Mouse (Mus musculus) MEL (cell line): ENCODE data around the gene Arhgap21. TPM values are rescaled to one million over a fixed set of nuclear protein-coding genes. Genes with fewer than 3 reads are reported as not detected.

ENCODE experiments used
- DNase-seq: peaks from one replicate; pipeline ENCODE4 v3.0.0; 2011; ENCODE audit warnings: low read depth, low spot score
- H3K27ac ChIP-seq: 2 replicates; pipeline ENCODE4 v1.5.1; 2012; ENCODE audit warnings: low read depth, mild to moderate bottlenecking, control low read depth, low read length, moderate library complexity; ENCODE audit not compliant: control insufficient read depth
- H3K27me3 ChIP-seq, 2 experiments: fragments of 150-350 bp in 1 of 2; sonication (generic) in 1 of 2; 2 replicates each; pipeline ENCODE4 v1.6.1; 2012; ENCODE audit warnings: low read length in 2 of 2, mild to moderate bottlenecking in 2 of 2, improper control_type of control experiment in 1 of 2, moderate library complexity in 1 of 2; ENCODE audit not compliant: insufficient read depth in 2 of 2, control insufficient read depth in 1 of 2
- H3K36me3 ChIP-seq, 2 experiments: 2 replicates each; pipeline ENCODE4 v1.6.1; 2012 to 2014; ENCODE audit warnings: low read length in 2 of 2, improper control_type of control experiment in 1 of 2, inconsistent platforms in 1 of 2, mild to moderate bottlenecking in 1 of 2; ENCODE audit not compliant: insufficient read depth in 2 of 2, control insufficient read depth in 1 of 2
- H3K4me1 ChIP-seq, 2 experiments: fragments of 150-350 bp in 1 of 2; sonication (generic) in 1 of 2; 2 replicates each; pipeline ENCODE4 v1.6.1; 2012; ENCODE audit warnings: low read length in 2 of 2, improper control_type of control experiment in 1 of 2, mild to moderate bottlenecking in 1 of 2; ENCODE audit not compliant: insufficient read depth in 2 of 2, control insufficient read depth in 1 of 2
- H3K4me3 ChIP-seq, 2 experiments: fragments of 150-350 bp in 1 of 2; sonication (generic) in 1 of 2; 2 replicates each; pipeline ENCODE4 v1.5.1; 2012; ENCODE audit warnings: low read depth in 2 of 2, low read length in 2 of 2, mild to moderate bottlenecking in 2 of 2, moderate library complexity in 2 of 2, control low read depth in 1 of 2, improper control_type of control experiment in 1 of 2; ENCODE audit not compliant: control insufficient read depth in 1 of 2, insufficient read depth in 1 of 2
- H3K79me2 ChIP-seq: 2 replicates; pipeline ENCODE4 v1.6.1; 2012; ENCODE audit warnings: mild to moderate bottlenecking, low read length, moderate library complexity; ENCODE audit not compliant: control insufficient read depth, poor library complexity, insufficient read depth
- H3K9ac ChIP-seq: 2 replicates; pipeline ENCODE4 v1.6.1; 2012; ENCODE audit warnings: low read depth, mild to moderate bottlenecking, control low read depth, low read length, moderate library complexity; ENCODE audit not compliant: control insufficient read depth, poor library complexity, severe bottlenecking
- H3K9me3 ChIP-seq: fragments of 150-350 bp; sonication (generic); replicated peaks from 2 replicates; pipeline ENCODE4 v1.6.1; 2012; ENCODE audit warnings: mild to moderate bottlenecking, low read length, improper control_type of control experiment, moderate library complexity; ENCODE audit not compliant: insufficient read depth
- BHLHE40 ChIP-seq: IDR thresholded peaks from 2 replicates; pipeline ENCODE4 v1.6.1; 2012; ENCODE audit warnings: low read depth, mild to moderate bottlenecking, inconsistent platforms, low read length, improper control_type of control experiment, borderline replicate concordance
- CHD1 ChIP-seq: IDR thresholded peaks from 2 replicates; pipeline ENCODE4 v1.6.1; 2012; ENCODE audit warnings: low read depth, mild to moderate bottlenecking, inconsistent platforms, low read length, improper control_type of control experiment
- CTCF ChIP-seq, 3 experiments: IDR thresholded peaks in 2 of 3; conservative IDR thresholded peaks in 1 of 3; 2 replicates each; pipeline ENCODE4 v1.5.1; 2011 to 2012; ENCODE audit warnings: low read length in 3 of 3, low read depth in 2 of 3, mild to moderate bottlenecking in 2 of 3, improper control_type of control experiment in 1 of 3, inconsistent platforms in 1 of 3, mixed read lengths in 1 of 3, moderate library complexity in 1 of 3; ENCODE audit not compliant: control insufficient read depth in 1 of 3, insufficient read depth in 1 of 3, poor library complexity in 1 of 3, severe bottlenecking in 1 of 3
- E2F4 ChIP-seq: IDR thresholded peaks from 2 replicates; pipeline ENCODE4 v1.6.1; 2011; ENCODE audit warnings: low read depth, low read length, improper control_type of control experiment, borderline replicate concordance
- ELF1 ChIP-seq: IDR thresholded peaks from 2 replicates; pipeline ENCODE4 v1.6.1; 2014; ENCODE audit warnings: low read depth, mild to moderate bottlenecking, inconsistent platforms, low read length, improper control_type of control experiment, moderate library complexity
- EP300 ChIP-seq, 2 experiments: IDR thresholded peaks; 2 replicates each; pipeline ENCODE4 v1.6.1; 2011; ENCODE audit warnings: improper control_type of control experiment in 2 of 2, low read length in 2 of 2, low read depth in 1 of 2, mild to moderate bottlenecking in 1 of 2
- GABPA ChIP-seq: IDR thresholded peaks from 2 replicates; pipeline ENCODE4 v1.6.1; 2012; ENCODE audit warnings: low read depth, mild to moderate bottlenecking, inconsistent platforms, low read length, improper control_type of control experiment, moderate library complexity
- GATA1 ChIP-seq: IDR thresholded peaks from 2 replicates; pipeline ENCODE4 v1.6.1; 2011; ENCODE audit warnings: low read depth, low read length, improper control_type of control experiment
- JUND ChIP-seq: IDR thresholded peaks from 2 replicates; pipeline ENCODE4 v1.6.1; 2011; ENCODE audit warnings: low read depth, mild to moderate bottlenecking, improper control_type of control experiment, low read length
- KAT2A ChIP-seq: conservative IDR thresholded peaks from 2 replicates; pipeline ENCODE4 v1.6.1; 2012; ENCODE audit warnings: low read depth, low read length, improper control_type of control experiment, inconsistent platforms
- MAFK ChIP-seq: IDR thresholded peaks from 2 replicates; pipeline ENCODE4 v1.6.1; 2011; ENCODE audit warnings: low read depth, mild to moderate bottlenecking, low read length, improper control_type of control experiment, borderline replicate concordance
- MAX ChIP-seq: IDR thresholded peaks from 2 replicates; pipeline ENCODE4 v1.6.1; 2011; ENCODE audit warnings: low read length, improper control_type of control experiment
- MEF2A ChIP-seq: IDR thresholded peaks from 2 replicates; pipeline ENCODE4 v1.6.1; 2014; ENCODE audit warnings: low read depth, mild to moderate bottlenecking, inconsistent platforms, low read length, improper control_type of control experiment; ENCODE audit not compliant: poor library complexity, insufficient replicate concordance, severe bottlenecking; ENCODE audit errors: extremely low read depth
- MXI1 ChIP-seq: IDR thresholded peaks from 2 replicates; pipeline ENCODE4 v1.6.1; 2011; ENCODE audit warnings: mild to moderate bottlenecking, low read depth, low read length, improper control_type of control experiment
- MYB ChIP-seq: IDR thresholded peaks from 2 replicates; pipeline ENCODE4 v1.6.1; 2011; ENCODE audit warnings: mild to moderate bottlenecking, low read depth, low read length, improper control_type of control experiment
- MYC ChIP-seq: IDR thresholded peaks from 2 replicates; pipeline ENCODE4 v1.6.1; 2011; ENCODE audit warnings: low read depth, mild to moderate bottlenecking, low read length, improper control_type of control experiment, moderate library complexity
- NELFE ChIP-seq: IDR thresholded peaks from 2 replicates; pipeline ENCODE4 v1.6.1; 2011; ENCODE audit warnings: low read depth, low read length, improper control_type of control experiment
- NRF1 ChIP-seq: IDR thresholded peaks from 2 replicates; pipeline ENCODE4 v1.6.1; 2014; ENCODE audit warnings: low read depth, mild to moderate bottlenecking, inconsistent platforms, low read length, improper control_type of control experiment, moderate library complexity; ENCODE audit not compliant: poor library complexity, insufficient read depth, severe bottlenecking
- POLR2A ChIP-seq, 2 experiments: IDR thresholded peaks; 2 replicates each; pipeline ENCODE4 v1.6.1; 2011 to 2012; ENCODE audit warnings: low read length in 2 of 2, mild to moderate bottlenecking in 2 of 2, control low read depth in 1 of 2, improper control_type of control experiment in 1 of 2, low read depth in 1 of 2, moderate library complexity in 1 of 2; ENCODE audit not compliant: control insufficient read depth in 1 of 2, insufficient read depth in 1 of 2, poor library complexity in 1 of 2
- POLR2AphosphoS2 ChIP-seq: IDR thresholded peaks from 2 replicates; pipeline ENCODE4 v1.6.1; 2011; ENCODE audit warnings: low read length, improper control_type of control experiment
- POLR2AphosphoS5 ChIP-seq: IDR thresholded peaks from 2 replicates; pipeline ENCODE4 v1.6.1; 2012; ENCODE audit warnings: low read depth, borderline replicate concordance, mild to moderate bottlenecking, inconsistent platforms, low read length, moderate library complexity, mixed read lengths
- RAD21 ChIP-seq: IDR thresholded peaks from 2 replicates; pipeline ENCODE4 v1.6.1; 2011; ENCODE audit warnings: mild to moderate bottlenecking, low read depth, low read length, improper control_type of control experiment
- RCOR1 ChIP-seq: IDR thresholded peaks from 2 replicates; pipeline ENCODE4 v1.6.1; 2012; ENCODE audit warnings: low read depth, mild to moderate bottlenecking, inconsistent platforms, low read length, improper control_type of control experiment
- SMC3 ChIP-seq: IDR thresholded peaks from 2 replicates; pipeline ENCODE4 v1.6.1; 2011; ENCODE audit warnings: low read depth, low read length, improper control_type of control experiment
- TAL1 ChIP-seq: IDR thresholded peaks from 2 replicates; pipeline ENCODE4 v1.6.1; 2012; ENCODE audit warnings: mild to moderate bottlenecking, inconsistent platforms, low read length, moderate library complexity, mixed read lengths
- UBTF ChIP-seq: IDR thresholded peaks from 2 replicates; pipeline ENCODE4 v1.6.1; 2012; ENCODE audit warnings: low read depth, mild to moderate bottlenecking, inconsistent platforms, low read length, improper control_type of control experiment, moderate library complexity, borderline replicate concordance; ENCODE audit not compliant: insufficient read depth
- ZC3H11A ChIP-seq: IDR thresholded peaks from 2 replicates; pipeline ENCODE4 v1.6.1; 2012; ENCODE audit warnings: low read depth, mild to moderate bottlenecking, inconsistent platforms, low read length, improper control_type of control experiment
- ZKSCAN1 ChIP-seq: IDR thresholded peaks from 2 replicates; pipeline ENCODE4 v1.6.1; 2012; ENCODE audit warnings: low read depth, mild to moderate bottlenecking, inconsistent platforms, low read length, improper control_type of control experiment, moderate library complexity
- ZMIZ1 ChIP-seq: IDR thresholded peaks from 2 replicates; pipeline ENCODE4 v1.6.1; 2012; ENCODE audit warnings: low read depth, mild to moderate bottlenecking, inconsistent platforms, low read length, improper control_type of control experiment, moderate library complexity
- ZNF384 ChIP-seq: IDR thresholded peaks from 2 replicates; pipeline ENCODE4 v1.6.1; 2012; ENCODE audit warnings: low read depth, mild to moderate bottlenecking, inconsistent platforms, low read length, improper control_type of control experiment
- polyA plus RNA-seq, 2 experiments: library from polyadenylated mRNA; stranded (reverse) in 1 of 2; unstranded in 1 of 2; fragments of >175 nt in 1 of 2; fragments of >200 nt in 1 of 2; gene quantifications; 2 replicates each; pipeline versions ENCODE4 v1.2.1 to v1.2.4; 2012; ENCODE audit warnings: low replicate concordance in 2 of 2, low read depth in 1 of 2; ENCODE audit not compliant: insufficient read length in 2 of 2, insufficient read depth in 1 of 2, missing spikeins in 1 of 2
- total RNA-seq: library from RNA; depleted of rRNA; stranded (reverse); fragments of 300-350 nt; gene quantifications from 2 replicates; pipeline ENCODE4 v1.2.3, GENCODE M21; 2012

Gene Arhgap21
- total and polyA plus RNA-seq, 3 experiments: 12.4 to 104 (median 30.6) TPM

DNA sequence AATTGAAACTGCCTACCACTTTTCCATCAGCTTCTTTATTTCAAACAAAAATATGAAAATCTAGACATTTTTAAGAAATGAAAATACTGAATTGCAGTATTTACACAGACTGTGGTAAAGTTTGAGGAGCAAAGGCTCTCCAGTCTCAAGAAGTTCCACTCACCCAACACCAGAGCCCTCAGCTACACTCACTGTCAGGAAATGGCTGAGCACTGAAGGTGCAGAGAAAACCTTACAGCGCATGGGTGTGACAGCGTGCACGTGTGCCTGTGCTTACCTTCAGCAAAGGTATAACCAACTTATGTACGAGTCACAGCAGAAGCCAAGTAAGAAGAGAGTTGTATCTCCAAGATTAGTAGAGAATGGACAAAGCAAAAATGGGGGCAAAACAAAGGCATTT is 66.8 kb downstream of the Arhgap21 start:
- no peaks in the 10 kb centered on the region for H3K27me3 ChIP-seq
- no peak for DNase-seq
- TF ChIP-seq POLR2AphosphoS5: no peak
- no peak for TF ChIP-seq CTCF (IDR thresholded peaks at IDR 0.05 in 2 of 3, conservative IDR thresholded peaks at IDR 0.05 in 1 of 3; ENCODE audit: control insufficient read depth in 1 of 3, insufficient read depth in 1 of 3, low read depth in 2 of 3, low read length in 3 of 3, poor library complexity in 1 of 3, severe bottlenecking in 1 of 3)
- TF ChIP-seq RCOR1: no peak
- no peak for TF ChIP-seq UBTF
- TF ChIP-seq MXI1: no peak
- no peak for TF ChIP-seq ZKSCAN1
- no peak for TF ChIP-seq NELFE
- TF ChIP-seq GABPA: no peak
- TF ChIP-seq MYB: no peak
- no peak for TF ChIP-seq MYC
- H3K79me2 ChIP-seq: 0 out of 2 replicates have a peak, but pooled peaks cover 1% of the 10 kb centered on the region
- peaks cover 0 to 2% of the 10 kb centered on the region in 2 experiments; a peak in 1 of 4 replicates for H3K36me3 ChIP-seq
- no peak overlapping the region for H3K27ac ChIP-seq
- no peaks in the 10 kb centered on the region; a peak in 2 of 4 replicates for H3K4me1 ChIP-seq
- H3K9me3 ChIP-seq: no peaks in the 10 kb centered on the region
- no peak overlapping the region for H3K9ac ChIP-seq
- H3K4me3 ChIP-seq: no peak overlapping the region

DNA sequence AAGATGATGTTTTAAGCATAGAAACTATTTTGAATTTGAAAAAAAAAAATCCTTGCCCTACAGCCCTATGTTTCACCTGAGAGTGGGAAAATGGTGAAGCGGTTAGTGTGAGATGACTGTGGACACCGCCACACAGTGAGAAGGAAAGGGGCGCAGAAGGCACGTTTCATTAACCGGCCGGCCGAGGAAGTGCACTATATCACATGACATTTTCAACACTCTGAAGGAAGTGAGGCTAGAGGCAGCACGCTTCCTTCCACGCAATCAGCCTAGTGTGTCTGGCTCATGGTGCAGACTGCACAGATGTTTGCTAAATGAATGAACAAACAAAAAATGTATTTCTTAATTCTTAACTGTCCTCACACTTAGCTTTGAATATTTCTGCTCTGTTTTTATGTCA is 69.4 kb downstream of the Arhgap21 start:
- Histone ChIP-seq H3K9me3 (no peaks in the 10 kb centered on the region), H3K9ac (peak overlapping the region; percentile 67), H3K27me3 (no peaks in the 10 kb centered on the region), H3K27ac (peak overlapping the region; percentile 79), H3K4me1 (peaks cover 0 to 4% of the 10 kb centered on the region in 2 experiments), H3K79me2 (0 out of 2 replicates have a peak, but pooled peaks cover 1% of the 10 kb centered on the region), H3K4me3 (peak overlapping the region; percentile 21 to 45; a peak in 3 of 4 replicates), H3K36me3 (peaks cover 0 to 4% of the 10 kb centered on the region in 2 experiments; a peak in 2 of 4 replicates)
- peak; percentile 70 for DNase-seq
- TF ChIP-seq MYB: no peak
- no peak for TF ChIP-seq TAL1
- peak; percentile 71; the same call in 1 of the 2 replicates for TF ChIP-seq MAX
- no peak for TF ChIP-seq SMC3
- TF ChIP-seq NRF1: no peak
- peak in 1 of 2 experiments; percentile 47; a peak in 2 of 4 replicates for TF ChIP-seq POLR2A (IDR thresholded peaks at IDR 0.05; ENCODE audit: control insufficient read depth in 1 of 2, insufficient read depth in 1 of 2, low read depth in 1 of 2, low read length in 2 of 2, poor library complexity in 1 of 2)
- no peak for TF ChIP-seq UBTF
- no peak for TF ChIP-seq ZMIZ1
- TF ChIP-seq ZC3H11A: no peak
- TF ChIP-seq ELF1: 0 out of 2 replicates have a peak, but pooled peaks have one; percentile 22
- no peak for TF ChIP-seq ZNF384
- TF ChIP-seq E2F4: no peak
- TF ChIP-seq KAT2A: no peak
- TF ChIP-seq CHD1: no peak
- no peak for TF ChIP-seq CTCF (IDR thresholded peaks at IDR 0.05 in 2 of 3, conservative IDR thresholded peaks at IDR 0.05 in 1 of 3; ENCODE audit: control insufficient read depth in 1 of 3, insufficient read depth in 1 of 3, low read depth in 2 of 3, low read length in 3 of 3, poor library complexity in 1 of 3, severe bottlenecking in 1 of 3)
- no peak for TF ChIP-seq JUND
- no peak for TF ChIP-seq MEF2A
- TF ChIP-seq NELFE: no peak
- peak; percentile 65; the same call in 1 of the 2 replicates for TF ChIP-seq BHLHE40
- no peak for TF ChIP-seq GATA1
- TF ChIP-seq MAFK: no peak
- no peak for TF ChIP-seq ZKSCAN1
- TF ChIP-seq EP300 (IDR thresholded peaks at IDR 0.05; ENCODE audit: low read depth in 1 of 2, low read length in 2 of 2): no peak
- TF ChIP-seq POLR2AphosphoS5: no peak
- TF ChIP-seq RAD21: no peak
- TF ChIP-seq POLR2AphosphoS2: no peak
